Mouse (Mus musculus): Measurements from ENCODE around the gene Gm9958. TPM values are rescaled to one million over a fixed set of nuclear protein-coding genes. Genes with fewer than 3 reads are reported as not detected.

The Gm9958 gene
- 1 to 10 TPM; 2.1 to 2.6 TPM for total RNA-seq (2021)

DNA sequence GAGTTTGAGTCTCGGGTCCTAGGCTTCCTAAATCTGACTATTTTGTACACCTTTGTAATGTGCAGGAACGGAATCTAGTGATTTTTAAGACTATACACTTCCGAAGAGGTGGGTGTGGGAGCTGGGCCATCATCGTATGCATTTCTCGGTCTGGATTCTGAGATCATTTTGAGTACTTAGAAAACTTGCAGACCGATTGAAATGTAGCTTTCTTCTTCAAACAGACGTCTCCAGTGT is at the start of gene Gm9958:
Gm9958 (plus strand) TSS at position 138 of the 237 bp plus-strand sequence.
- no peak for DNase-seq

DNA sequence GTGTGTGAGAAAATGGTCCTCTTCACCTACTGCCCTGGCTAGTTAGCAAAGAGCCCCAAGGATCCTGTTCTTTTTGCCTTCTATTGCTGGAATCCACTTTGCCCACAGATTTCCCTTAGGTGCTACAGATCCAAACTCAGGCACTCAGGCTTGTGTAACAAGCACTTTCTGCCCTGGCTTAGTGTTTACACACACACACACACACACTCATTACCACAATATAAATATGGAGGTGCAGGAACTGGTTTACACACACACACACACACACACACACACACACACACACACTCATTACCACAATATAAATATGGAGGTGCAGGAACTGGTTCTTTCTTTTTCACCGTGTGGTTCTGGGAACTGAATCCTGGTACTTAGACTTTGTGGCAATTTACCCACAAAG is 35.9 kb upstream of the Gm9958 start:
- DNase-seq = no peak

GRCm38 (mm10) chr5:90332478-90332877 is 34.5 kb upstream of the Gm9958 start:
- no peak for DNase-seq

DNA sequence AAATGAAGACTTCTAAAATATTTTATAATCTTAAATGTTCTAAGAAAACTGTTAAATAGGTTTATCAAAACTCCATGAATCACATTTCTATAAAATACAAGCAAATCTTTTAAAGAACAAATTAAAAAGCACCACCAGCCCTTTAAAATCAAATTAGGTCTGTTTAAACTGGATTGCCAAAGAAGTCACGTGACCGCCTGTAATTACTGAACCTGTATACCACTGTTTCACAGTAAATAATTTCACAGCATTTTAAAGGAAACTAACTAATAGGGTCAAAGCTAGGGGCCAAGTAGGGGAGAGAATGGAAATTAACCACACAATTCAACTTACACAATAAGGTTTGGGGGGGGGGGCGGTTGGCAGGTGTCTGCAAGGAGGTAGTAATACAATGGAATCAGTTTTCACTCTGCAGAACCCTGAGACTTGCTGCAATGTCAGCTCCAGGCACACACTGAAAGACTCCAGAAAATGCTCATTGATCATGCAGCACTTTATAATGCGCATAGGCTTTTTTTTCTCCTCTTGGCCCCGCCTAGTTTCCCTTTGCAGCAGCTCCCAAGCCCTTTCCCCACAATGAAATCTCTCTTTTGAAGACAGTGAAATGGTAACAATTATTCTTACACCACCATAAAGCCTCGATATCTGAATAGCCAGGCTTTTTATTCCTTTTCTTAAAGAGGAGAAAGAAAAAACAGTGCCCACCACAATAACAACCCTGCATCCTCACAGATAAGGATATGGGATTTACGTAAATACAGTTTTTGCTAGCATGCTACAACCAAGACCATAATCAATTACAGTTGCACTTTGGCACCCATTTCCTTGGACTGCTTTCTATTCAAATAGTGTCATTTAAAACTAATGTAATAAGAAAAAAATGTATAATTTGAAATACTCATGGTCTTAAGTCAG is 28.6 kb upstream of the Gm9958 start:
- DNase-seq = no peak

- DNase-seq = peak; percentile 59 to 65
Measured at GRCm38 (mm10) chr5:90339129-90339952, 27.7 kb upstream of the Gm9958 start.

DNA sequence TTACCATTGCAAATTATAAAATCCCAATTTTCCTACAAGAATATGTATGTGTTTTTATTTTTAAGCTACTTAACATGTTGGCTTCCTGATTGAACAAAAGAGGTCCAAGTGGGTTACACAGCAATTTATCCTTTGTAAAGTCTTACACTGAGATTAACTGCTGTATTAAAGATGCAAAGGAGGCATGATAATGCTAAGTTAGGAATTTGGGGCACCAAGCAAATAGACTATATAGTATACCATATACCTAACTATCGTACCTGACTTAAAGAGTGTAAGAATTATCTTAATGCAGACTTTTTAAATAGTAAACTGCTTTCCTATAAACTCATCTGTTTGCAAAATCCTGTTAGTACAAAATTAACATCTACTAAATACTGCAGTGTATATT is 27.1 kb upstream of the Gm9958 start:
- no peak for DNase-seq

GRCm38 (mm10) chr5:90340847-90341246 is 26.2 kb upstream of the Gm9958 start:
- no peak for DNase-seq

DNA sequence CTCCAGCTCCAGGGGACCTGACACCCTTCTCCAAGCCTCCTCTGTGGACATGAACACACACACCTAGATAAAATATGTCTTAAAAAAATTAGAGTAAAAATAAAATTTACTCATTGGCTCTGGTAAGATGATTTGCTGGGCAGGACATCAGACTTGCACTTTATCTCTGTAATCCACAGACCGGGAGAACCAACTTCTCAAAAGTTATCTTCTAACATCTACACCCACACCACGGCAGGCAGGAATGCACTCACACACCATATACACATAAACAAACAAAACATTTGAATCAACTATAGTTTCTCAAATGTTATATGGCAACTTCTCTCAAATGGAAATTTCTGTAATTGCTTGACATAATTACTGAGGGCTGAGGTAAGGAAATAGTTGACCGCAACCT is 20.1 kb upstream of the Gm9958 start:
- DNase-seq = no peak

- DNase-seq = no peak
Measured at GRCm38 (mm10) chr5:90353552-90354317, 13.3 kb upstream of the Gm9958 start.

- DNase-seq = no peak
Measured at GRCm38 (mm10) chr5:90355824-90356223, 11.2 kb upstream of the Gm9958 start.

- DNase-seq = peak; percentile 41 to 69
Measured at GRCm38 (mm10) chr5:90364526-90364925, 2.5 kb upstream of the Gm9958 start.

DNA sequence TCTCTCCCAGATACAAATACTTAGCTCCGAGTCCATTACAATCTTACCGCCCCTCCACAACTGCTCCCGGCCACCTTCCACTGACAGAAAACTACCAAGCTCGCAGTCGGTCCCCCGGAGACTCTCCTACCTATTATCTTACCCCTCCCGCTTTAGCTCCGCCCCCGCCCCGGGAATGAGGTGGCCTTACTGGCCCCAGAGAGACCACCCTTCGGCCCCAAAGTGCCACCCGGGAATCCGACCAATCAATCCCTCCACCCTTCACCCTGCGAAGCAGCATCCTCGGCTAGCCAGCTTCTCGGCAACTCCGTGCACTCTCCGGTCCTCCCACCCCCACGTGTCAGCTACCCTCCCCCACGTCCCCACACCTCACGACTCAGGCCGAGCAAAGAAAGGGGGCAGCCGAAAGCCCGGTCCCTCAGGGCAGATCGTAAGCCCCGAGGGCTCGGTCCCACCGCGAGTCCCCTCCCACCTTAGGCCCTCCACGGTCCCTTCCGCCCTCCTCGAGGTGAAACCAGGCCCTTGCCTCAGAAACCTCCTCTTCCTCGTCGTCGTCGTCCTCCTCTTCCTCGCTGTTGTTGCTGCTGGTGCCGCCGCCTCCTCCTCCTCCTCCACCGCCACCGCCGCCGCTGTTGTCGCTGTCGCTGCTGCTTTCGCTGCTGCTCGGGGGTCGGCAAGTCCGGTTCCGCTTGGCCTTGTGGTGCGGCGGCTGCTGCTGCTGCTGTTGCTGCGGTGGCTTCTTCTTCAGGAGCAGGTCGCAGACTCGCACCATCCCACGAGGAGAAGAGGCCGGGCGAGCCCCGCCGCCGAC is 1.7 kb upstream of the Gm9958 start:
- DNase-seq = peak; percentile 47 to 60

DNA sequence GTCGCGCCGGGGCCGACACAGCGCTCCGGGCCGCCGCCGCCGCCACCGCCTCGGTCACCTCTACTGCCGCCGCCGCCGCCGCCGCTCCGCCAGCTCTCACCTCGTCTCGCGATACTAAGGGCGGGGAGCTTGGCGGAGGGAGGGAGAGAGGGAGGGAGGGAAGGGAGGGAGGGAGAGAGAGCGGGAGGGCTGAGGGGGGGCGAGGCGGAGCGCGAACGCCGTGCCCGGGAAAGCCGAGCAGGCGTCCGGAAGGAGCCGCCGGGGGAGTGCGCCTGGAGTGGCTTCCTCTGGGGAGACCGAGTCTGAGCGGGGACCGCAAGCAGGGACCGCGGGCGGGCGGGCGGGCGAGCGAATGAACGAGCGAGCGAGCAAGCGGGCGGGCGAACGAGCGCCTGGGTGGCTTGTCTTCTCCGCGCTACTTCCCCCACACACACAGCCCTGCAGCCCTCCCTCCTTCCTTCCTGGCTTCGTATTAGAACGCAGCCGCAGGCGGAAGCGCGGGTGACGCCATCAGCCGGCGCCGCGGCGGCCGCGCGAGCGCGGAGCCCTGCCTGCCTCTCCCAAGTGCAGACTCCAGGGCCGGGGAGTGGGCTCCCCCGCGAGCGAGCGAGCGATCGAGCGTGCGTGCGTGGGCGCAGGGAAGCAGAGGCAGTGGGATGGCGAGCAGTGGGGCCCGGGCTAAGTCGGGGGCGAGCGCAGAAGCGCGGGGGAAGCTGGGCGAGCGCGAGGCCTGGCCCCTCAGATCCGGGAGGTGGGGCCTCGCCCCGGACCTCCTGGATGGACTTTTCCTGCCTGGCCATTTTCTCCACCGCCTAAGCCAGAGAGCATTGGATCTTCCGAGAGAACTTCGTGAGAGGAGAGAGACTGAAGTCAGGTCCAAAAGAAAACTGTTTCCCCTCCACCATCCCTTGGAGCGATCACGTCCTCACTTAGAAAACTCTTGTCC is 610 bp upstream of the Gm9958 start, which contains the start of gene Ankrd17:
Ankrd17 (minus strand) TSS at position 457 of the 946 bp plus-strand sequence.
- peak; percentile 92 for DNase-seq

- no peak for DNase-seq
Measured at GRCm38 (mm10) chr5:90370401-90370800, 3.4 kb downstream of the Gm9958 start.

DNA sequence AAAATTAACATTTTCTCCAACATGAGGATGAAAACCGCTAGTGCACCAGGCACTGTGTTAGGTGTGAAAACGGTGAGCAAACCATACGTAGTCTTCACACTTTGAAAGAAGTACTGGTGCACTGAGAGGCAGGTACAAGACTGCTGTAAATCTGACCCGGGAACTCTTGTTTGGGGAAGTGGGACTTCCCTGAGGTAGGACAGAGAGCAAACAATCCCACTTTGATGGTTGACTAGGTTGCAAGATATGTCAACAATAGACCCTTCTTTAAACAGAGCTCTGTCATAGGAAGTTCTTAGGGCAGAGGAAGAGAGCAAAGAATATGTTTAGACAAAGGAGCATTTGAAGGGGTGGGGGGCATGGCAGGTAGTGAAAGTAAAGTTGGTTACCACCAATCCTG is 6.7 kb downstream of the Gm9958 start:
- no peak for DNase-seq

- DNase-seq = no peak
Measured at GRCm38 (mm10) chr5:90381458-90381857, 14.5 kb downstream of the Gm9958 start.

DNA sequence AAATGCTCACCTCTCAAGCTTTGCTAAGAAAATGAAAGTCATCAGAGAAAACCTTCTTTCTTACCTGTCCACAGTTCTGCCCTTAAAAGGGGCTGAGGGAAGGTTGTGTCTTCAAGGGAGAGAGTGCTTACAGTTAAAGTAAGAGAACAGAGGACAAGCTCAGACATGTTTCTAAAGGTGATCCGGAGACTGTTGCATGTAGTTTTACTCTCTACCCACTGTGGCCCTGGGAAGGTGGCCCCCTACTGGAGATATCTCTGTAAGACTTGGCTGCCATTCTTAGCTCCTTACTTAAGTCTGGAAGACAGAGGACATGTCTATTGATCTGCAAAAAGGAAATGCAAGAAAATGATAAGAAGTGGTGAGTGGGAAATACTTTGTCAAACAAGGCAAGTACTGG is 16.1 kb downstream of the Gm9958 start:
- no peak for DNase-seq

DNA sequence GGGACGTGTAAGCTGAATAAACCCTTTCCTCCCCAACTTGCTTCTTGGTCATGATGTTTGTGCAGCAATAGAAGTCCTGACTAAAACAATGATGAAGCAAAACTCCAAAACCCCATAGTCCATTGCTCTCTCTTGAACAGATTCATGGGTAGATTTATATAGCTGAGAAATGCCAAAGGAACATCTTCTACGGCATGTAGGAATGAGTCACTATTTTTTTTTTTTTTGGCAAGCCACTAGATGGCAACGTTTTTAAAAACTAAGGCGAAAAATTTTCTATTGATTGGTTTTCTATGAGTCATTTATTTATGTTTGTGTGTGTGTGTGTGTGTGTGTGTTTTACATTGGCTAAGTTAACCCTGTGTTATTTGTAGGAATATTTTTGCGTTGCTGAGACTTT is 26.8 kb downstream of the Gm9958 start:
- DNase-seq = no peak

DNA sequence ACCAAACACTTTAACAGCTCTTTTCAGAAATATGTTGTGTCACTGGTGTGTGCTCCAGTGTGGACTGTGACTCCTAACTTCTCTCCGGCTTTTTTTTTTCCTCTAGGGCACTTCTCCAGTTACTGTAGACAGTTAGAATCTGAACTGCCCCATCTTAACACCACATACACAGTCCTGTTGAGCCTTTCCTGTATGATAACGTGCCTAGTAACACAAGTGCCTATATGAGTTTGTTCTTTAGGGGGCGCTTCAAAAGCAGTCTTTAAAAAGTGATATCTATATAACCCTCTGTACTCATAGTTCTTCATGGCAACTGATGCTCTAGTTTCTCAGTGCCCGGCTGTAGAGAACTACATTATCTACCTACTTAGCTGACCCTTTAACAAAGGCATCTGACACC is 27.3 kb downstream of the Gm9958 start:
- DNase-seq = no peak

DNA sequence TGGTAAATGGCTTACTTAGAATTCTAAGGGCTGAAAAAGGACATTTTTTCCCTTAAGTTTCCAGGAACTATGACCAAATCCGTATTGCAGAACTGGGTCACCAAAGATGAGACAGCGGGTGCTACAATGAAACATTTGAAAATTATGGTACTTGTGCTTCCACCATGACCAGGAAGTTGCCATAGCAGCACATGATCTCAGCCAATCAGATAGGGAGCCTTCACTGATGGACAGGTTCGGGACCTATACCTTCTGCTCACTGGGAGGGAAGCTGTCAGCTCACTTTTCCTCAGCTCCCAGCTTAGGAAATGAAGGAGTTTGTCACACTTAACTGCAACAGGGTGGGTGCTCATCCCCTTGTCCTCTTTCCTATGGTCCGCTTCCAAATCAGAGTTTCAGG is 29.8 kb downstream of the Gm9958 start:
- DNase-seq = no peak

DNA sequence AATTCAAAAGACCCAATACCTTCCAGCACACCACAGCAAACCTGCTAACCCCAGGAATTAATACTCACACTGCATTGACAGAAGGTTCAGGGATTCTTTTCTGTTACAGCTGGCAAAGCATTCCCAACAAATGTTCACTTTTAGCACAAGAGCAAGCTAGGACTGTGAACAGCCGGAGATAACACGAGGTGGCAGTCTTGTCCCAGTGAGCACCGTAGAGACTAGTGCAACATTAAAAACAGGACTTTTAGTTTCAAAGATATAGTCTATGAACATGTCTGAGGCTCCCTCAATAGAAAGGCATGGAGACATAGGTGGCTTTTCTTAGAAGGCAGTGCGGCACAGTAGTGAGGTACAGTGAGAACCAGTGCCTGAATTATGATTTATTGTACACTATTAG is 38.2 kb downstream of the Gm9958 start:
- DNase-seq = peak; percentile 34 to 59

All from layer of hippocampus, postnatal 36 days (tissue).